Mouse (Mus musculus) CD4-positive helper T cell, adult 2 months (primary cell): ENCODE measurements around the gene Oxt.

ENCODE experiments used
- DNase-seq: peaks from one replicate; pipeline ENCODE4 v3.0.0-alpha.2; 2012; ENCODE audit warnings: low read depth, missing footprints, low spot score

Gene Oxt

GRCm38 (mm10) chr2:130578148-130578547 lies 2.2 kb downstream of the Oxt start:
- peak; percentile 67 for DNase-seq

- DNase-seq, result no peak
These were observed 3.8 kb downstream of the Oxt start for GRCm38 (mm10) chr2:130579791-130580190.

- no peak for DNase-seq
These were observed 5.2 kb downstream of the Oxt start for GRCm38 (mm10) chr2:130581201-130581600.

- DNase-seq, result no peak
These were observed 6.6 kb downstream of the Oxt start, which contains the start of gene Avp for GRCm38 (mm10) chr2:130582552-130582951. Gene Avp, minus strand, starts transcription at chr2:130582554.

- DNase-seq, result no peak
These were observed 8.1 kb downstream of the Oxt start for GRCm38 (mm10) chr2:130583902-130584560.

- no peak for DNase-seq
These were observed 10.0 kb downstream of the Oxt start for GRCm38 (mm10) chr2:130586016-130586415.

GRCm38 (mm10) chr2:130588373-130588772 lies 12.4 kb downstream of the Oxt start:
- no peak for DNase-seq

GRCm38 (mm10) chr2:130589157-130589556 lies 13.2 kb downstream of the Oxt start:
- no peak for DNase-seq

- DNase-seq, result no peak
These were observed 13.8 kb downstream of the Oxt start for GRCm38 (mm10) chr2:130589761-130590160.

- no peak for DNase-seq
These were observed 15.0 kb downstream of the Oxt start for GRCm38 (mm10) chr2:130591016-130591415.

- no peak for DNase-seq
These were observed 19.6 kb downstream of the Oxt start for GRCm38 (mm10) chr2:130595596-130595995.

- peak; percentile 24 for DNase-seq
These were observed 21.6 kb downstream of the Oxt start for GRCm38 (mm10) chr2:130597601-130598010.

- no peak for DNase-seq
These were observed 22.4 kb downstream of the Oxt start for GRCm38 (mm10) chr2:130598399-130598798.

- no peak for DNase-seq
These were observed 26.2 kb downstream of the Oxt start for GRCm38 (mm10) chr2:130602195-130602594.

- no peak for DNase-seq
These were observed 37.1 kb downstream of the Oxt start for GRCm38 (mm10) chr2:130613091-130613490.

GRCm38 (mm10) chr2:130618972-130619371 lies 43.0 kb downstream of the Oxt start:
- DNase-seq, result no peak
